Mouse (Mus musculus) heart, postnatal 0 days (tissue): ENCODE measurements around the gene Ebf3.

Source experiments
- CTCF ChIP-seq: IDR thresholded peaks from 2 replicates; pipeline ENCODE4 v1.5.1; 2016; ENCODE audit warnings: antibody characterized with exemption, control low read depth, low read depth
- EP300 ChIP-seq: IDR thresholded peaks from 2 replicates; pipeline ENCODE4 v1.6.1; 2016; ENCODE audit warnings: antibody characterized with exemption, low read depth

GRCm38 (mm10) chr7:137320320-137320719 is 6.1 kb upstream of the Ebf3 start:
- TF ChIP-seq EP300: no peak
- no peak for TF ChIP-seq CTCF
